15 mouse cellular contexts compared by ENCODE assay signal in genomic region chr5:134410307-134410836, GRCm38 (mm10). TPM values are rescaled to one million over a fixed set of nuclear protein-coding genes. Genes with fewer than 3 reads are reported as not detected.
DNase-seq lines count a peak whose midpoint lies in the region; ATAC-seq and TF ChIP-seq lines count a peak whose summit lies in the region.
"Had no signal": no experiment of that assay in that cellular context is flagged by ENCODE, and none has a peak within 500 bp of the region (broad histone marks: within the 10 kb centered on the region; RNA-seq: fewer than 3 reads in every experiment).

No protein-coding gene starts in this region.

- no peak for TF ChIP-seq CTCF in kidney, postnatal 0 days (IDR thresholded peaks at IDR 0.05; ENCODE audit: low read depth)

- no peak overlapping the region for H3K27ac ChIP-seq in kidney, postnatal 0 days
- H3K27ac ChIP-seq in ES-E14 (ENCODE audit: insufficient read depth, low read depth, low read length, poor library complexity, severe bottlenecking), result no peak overlapping the region
- peak overlapping the region; percentile 12; the same call in 1 of the 2 replicates for H3K27ac ChIP-seq in liver, embryonic 12.5 days
- H3K27ac ChIP-seq in forebrain, embryonic 16.5 days (ENCODE audit: low read length), result no peak overlapping the region
- H3K27ac ChIP-seq: heart, embryonic 13.5 days; left cerebral cortex, adult 2 months had no signal

- in situ Hi-C loops in ES-E14 (cut with MboI; ENCODE audit: low sequenced_read_pairs in 2 of 2, unreplicated experiment in 2 of 2), result no loop called here

- H3K27me3 ChIP-seq in kidney, postnatal 0 days (ENCODE audit: insufficient read depth, low read length), result no peaks in the 10 kb centered on the region
- no peaks in the 10 kb centered on the region for H3K27me3 ChIP-seq in liver, embryonic 12.5 days (replicated peaks)
- H3K27me3 ChIP-seq in forebrain, embryonic 16.5 days (replicated peaks; ENCODE audit: control insufficient read depth, insufficient read depth, low read length), result no peaks in the 10 kb centered on the region
- H3K27me3 ChIP-seq: heart, embryonic 13.5 days had no signal

- no peaks in the 10 kb centered on the region for H3K4me1 ChIP-seq in kidney, postnatal 0 days (replicated peaks; ENCODE audit: insufficient read depth, low read length)
- peaks cover 3 to 13% of the 10 kb centered on the region in 2 experiments; a peak in 2 of 4 replicates for H3K4me1 ChIP-seq in ES-E14 (ENCODE audit: control insufficient read depth in 2 of 2, insufficient read depth in 2 of 2, low read length in 2 of 2, poor library complexity in 1 of 2)
- peaks cover 20% of the 10 kb centered on the region for H3K4me1 ChIP-seq in liver, embryonic 12.5 days
- no peaks in the 10 kb centered on the region for H3K4me1 ChIP-seq in forebrain, embryonic 16.5 days (replicated peaks; ENCODE audit: control insufficient read depth, insufficient read depth, low read length)

- ATAC-seq in kidney, postnatal 0 days (replicated peaks; ENCODE audit: low FRiP score, low read depth), result peak; percentile 46; the same call in 1 of the 2 replicates
- ATAC-seq in liver, embryonic 12.5 days, result peak; percentile 69
- no peak for ATAC-seq in monocyte, adult 5-6 weeks (replicated peaks; ENCODE audit: insufficient number of reproducible peaks, low FRiP score, low TSS enrichment, poor library complexity, severe bottlenecking)
- no peak for ATAC-seq in forebrain, embryonic 16.5 days

- WGBS in kidney, postnatal 0 days, result 93% methylated on average over 7 of the region's 7 CpGs
- WGBS in liver, embryonic 12.5 days (ENCODE audit: insufficient replicate concordance), result 82% methylated on average over 7 of the region's 7 CpGs
- WGBS in forebrain, embryonic 16.5 days, result 95% methylated on average over 7 of the region's 7 CpGs

- no peak overlapping the region for H3K9ac ChIP-seq in kidney, postnatal 0 days (ENCODE audit: low read depth, low read length)
- 0 out of 2 replicates have a peak overlapping the region, but pooled peaks have one; percentile 15 for H3K9ac ChIP-seq in ES-E14 (ENCODE audit: insufficient read depth, low read depth, low read length, poor library complexity, severe bottlenecking)
- no peak overlapping the region for H3K9ac ChIP-seq in liver, embryonic 12.5 days
- no peak overlapping the region for H3K9ac ChIP-seq in forebrain, embryonic 16.5 days (replicated peaks; ENCODE audit: low read depth, low read length)
- H3K9ac ChIP-seq: heart, embryonic 13.5 days had no signal

- no peak for DNase-seq in kidney, postnatal 0 days (ENCODE audit: low spot score)
- no peak for DNase-seq in kidney, postnatal 25 days
- DNase-seq in ES-E14 (ENCODE audit: low read depth, low spot score), result peak; percentile 77
- peak; percentile 33 for DNase-seq in c-Kit-positive CD71-positive TER-119-positive erythroid progenitor cells, embryonic 14.5 days (ENCODE audit: low spot score)
- DNase-seq in right cerebral cortex, postnatal 4 days, result no peak
- DNase-seq: adrenal gland, postnatal 36 days; cerebellum, adult 9-10 months; spleen, adult 18-20 months; thymus, postnatal 25 days had no signal

- H3K9me3 ChIP-seq in kidney, postnatal 0 days (replicated peaks; ENCODE audit: low read length), result no peaks in the 10 kb centered on the region
- no peaks in the 10 kb centered on the region for H3K9me3 ChIP-seq in ES-E14 (ENCODE audit: control insufficient read depth, insufficient read depth, low read depth, low read length)
- H3K9me3 ChIP-seq in liver, embryonic 12.5 days (replicated peaks), result no peaks in the 10 kb centered on the region
- no peaks in the 10 kb centered on the region for H3K9me3 ChIP-seq in forebrain, embryonic 16.5 days (ENCODE audit: control insufficient read depth, low read length)
- H3K9me3 ChIP-seq: heart, embryonic 13.5 days had no signal

- H3K4me3 ChIP-seq in kidney, postnatal 0 days (replicated peaks; ENCODE audit: low read depth, low read length), result no peak overlapping the region
- peak overlapping the region; percentile 11 to 54; a peak in 3 of 4 replicates for H3K4me3 ChIP-seq in ES-E14 (ENCODE audit: insufficient read depth in 1 of 2, low read depth in 1 of 2, low read length in 2 of 2, poor library complexity in 1 of 2, severe bottlenecking in 1 of 2)
- H3K4me3 ChIP-seq in liver, embryonic 12.5 days, result no peak overlapping the region
- no peak overlapping the region for H3K4me3 ChIP-seq in forebrain, embryonic 16.5 days (replicated peaks; ENCODE audit: low read length)
- H3K4me3 ChIP-seq: heart, embryonic 13.5 days; left cerebral cortex, adult 2 months had no signal

- H3K4me2 ChIP-seq in kidney, postnatal 0 days (ENCODE audit: low read length), result no peak overlapping the region
- peak overlapping the region; percentile 22 for H3K4me2 ChIP-seq in liver, embryonic 12.5 days
- no peak overlapping the region for H3K4me2 ChIP-seq in forebrain, embryonic 16.5 days (ENCODE audit: low read length)
- H3K4me2 ChIP-seq: heart, embryonic 13.5 days had no signal

- H3K36me3 ChIP-seq in kidney, postnatal 0 days (ENCODE audit: insufficient read depth, low read length), result peaks cover 66% of the 10 kb centered on the region
- peaks cover 29% of the 10 kb centered on the region for H3K36me3 ChIP-seq in ES-E14 (ENCODE audit: control insufficient read depth, insufficient read depth, low read length, poor library complexity, severe bottlenecking)
- peaks cover 84% of the 10 kb centered on the region for H3K36me3 ChIP-seq in liver, embryonic 12.5 days
- peaks cover 54% of the 10 kb centered on the region for H3K36me3 ChIP-seq in forebrain, embryonic 16.5 days (ENCODE audit: control insufficient read depth, insufficient read depth)

TF ChIP-seq in ES-E14, 5 proteins besides CTCF, POLR2A, EP300 and RAD21:
- TF ChIP-seq CHD2 (IDR thresholded peaks at IDR 0.05; ENCODE audit: low read depth, low read length) (no peak), MAFK (IDR thresholded peaks at IDR 0.05; ENCODE audit: insufficient read depth, low read depth, low read length) (no peak), ZC3H11A (IDR thresholded peaks at IDR 0.05; ENCODE audit: borderline replicate concordance, low read depth, low read length) (no peak), HCFC1 (IDR thresholded peaks at IDR 0.05; ENCODE audit: borderline replicate concordance, insufficient read depth, low read length) (no peak), ZNF384 (IDR thresholded peaks at IDR 0.05; ENCODE audit: low read depth, low read length) (no peak)

RNA-seq across cellular contexts. Expression of gene Gtf2ird1, which starts 46.1 kb away (rescaled TPM):
- polyA plus RNA-seq in kidney, postnatal 0 days (2015; fragmentation: Nextera tagmentation; extraction: Ambion mirVana), result 46.7 and 49.8 TPM in 2 replicates
- total RNA-seq in ES-E14 (2012; rRNA removed), result 63.5 and 118 TPM in 2 replicates
- 23.5 and 26.4 TPM in 2 replicates for polyA plus RNA-seq in liver, embryonic 12.5 days (2016; fragmentation: Nextera tagmentation; extraction: Ambion mirVana)
- 2.0 to 2.8 TPM (median 2.4 TPM) in 3 replicates for total RNA-seq in monocyte, adult 5-6 weeks (2017)
- polyA plus RNA-seq in forebrain, embryonic 16.5 days (2015; fragmentation: Nextera tagmentation; extraction: Ambion mirVana), result 83.9 and 96.6 TPM in 2 replicates
- total RNA-seq: neutrophil, adult 5-6 weeks had no signal

Comparison
In these comparisons a context has a peak if more than half of its experiments do, and no peak if none do; other contexts are left out.
1. ATAC-seq: peak in kidney, postnatal 0 days (single experiment) and liver, embryonic 12.5 days (single experiment); none in monocyte, adult 5-6 weeks (single experiment) and forebrain, embryonic 16.5 days (single experiment).
2. DNase-seq: peak in ES-E14 (single experiment) and c-Kit-positive CD71-positive TER-119-positive erythroid progenitor cells, embryonic 14.5 days (single experiment); none in kidney, postnatal 0 days (single experiment), kidney, postnatal 25 days (0 of 2) and right cerebral cortex, postnatal 4 days (single experiment).
3. H3K4me3 ChIP-seq: peak in ES-E14 (2 of 2); none in kidney, postnatal 0 days (single experiment), liver, embryonic 12.5 days (single experiment) and forebrain, embryonic 16.5 days (single experiment).